Mouse (Mus musculus) megakaryocyte, embryonic 14.5 days (primary cell): ENCODE measurements around the gene Gm8251. TPM values are rescaled to one million over a fixed set of nuclear protein-coding genes. Genes with fewer than 3 reads are reported as not detected.

Experiments
- H3K27me3 ChIP-seq: replicated peaks from 2 replicates; pipeline ENCODE3; 2012; ENCODE audit warnings: inconsistent platforms
- H3K36me3 ChIP-seq: replicated peaks from 2 replicates; pipeline ENCODE3; 2012; ENCODE audit warnings: low read length, inconsistent platforms, mixed read lengths
- H3K4me1 ChIP-seq: 2 replicates; pipeline ENCODE4 v1.6.1; 2012; ENCODE audit warnings: inconsistent platforms
- H3K4me3 ChIP-seq: replicated peaks from 2 replicates; pipeline ENCODE3; 2012; ENCODE audit warnings: moderate library complexity, mild to moderate bottlenecking, inconsistent platforms
- H3K9me3 ChIP-seq: 2 replicates; pipeline ENCODE4 v1.6.1; 2012; ENCODE audit warnings: inconsistent platforms
- FLI1 ChIP-seq: IDR thresholded peaks from 2 replicates; pipeline ENCODE4 v1.6.1; 2012; ENCODE audit warnings: low read length, inconsistent platforms, mixed read lengths
- GATA1 ChIP-seq: IDR thresholded peaks from 3 replicates; pipeline ENCODE4 v1.6.1; 2012; ENCODE audit warnings: mixed read lengths, low read length, inconsistent platforms, borderline replicate concordance
- polyA plus RNA-seq: library from polyadenylated mRNA; stranded (reverse); fragments of >175 nt; gene quantifications from 2 replicates; pipeline ENCODE4 v1.2.3, GENCODE M21; 2012; ENCODE audit warnings: low replicate concordance; ENCODE audit not compliant: insufficient read depth

Gene Gm8251
- polyA plus RNA-seq, 1 experiment: not detected

DNA sequence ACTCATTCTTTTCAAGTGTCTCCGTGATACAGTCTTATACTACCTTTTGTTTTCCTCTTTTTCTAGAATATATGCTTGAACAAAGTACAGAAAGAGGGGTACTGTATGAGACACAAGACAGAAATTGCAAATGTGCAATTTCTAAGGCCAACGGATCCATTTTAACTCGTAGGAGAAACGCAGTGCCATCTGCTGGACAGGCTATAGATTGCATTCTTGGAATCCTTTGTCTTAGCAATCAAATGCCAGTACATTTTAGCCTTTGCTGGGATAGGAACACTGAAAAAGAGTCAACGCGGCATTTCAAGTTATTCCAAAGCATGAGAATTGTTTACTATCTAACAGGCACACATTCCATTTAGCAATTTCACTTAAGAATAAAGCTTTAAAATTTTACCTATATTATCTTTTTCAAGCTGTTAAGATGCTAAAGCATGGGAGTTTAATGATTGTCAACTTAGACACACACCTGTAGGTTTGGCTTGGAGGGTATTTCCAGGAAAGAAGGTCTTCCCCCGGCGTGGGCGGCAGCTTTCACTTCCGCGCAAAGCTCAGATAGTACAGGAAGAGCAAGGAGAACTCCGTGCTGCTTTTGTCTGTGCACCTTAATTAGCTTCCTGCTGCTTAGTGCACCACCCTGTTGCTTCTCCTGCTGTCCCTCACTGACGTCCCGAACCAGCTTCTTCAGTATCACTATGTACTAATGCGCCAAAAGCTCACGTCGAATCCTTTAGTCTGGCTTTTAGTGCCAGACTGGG is 19.8 kb downstream of the Gm8251 start:
- H3K36me3 ChIP-seq: no peaks in the 10 kb centered on the region
- H3K4me3 ChIP-seq: peak overlapping the region; percentile 92
- H3K27me3 ChIP-seq: peaks cover 2% of the 10 kb centered on the region
- peaks cover 13% of the 10 kb centered on the region for H3K4me1 ChIP-seq
- TF ChIP-seq GATA1: no peak
- no peaks in the 10 kb centered on the region for H3K9me3 ChIP-seq

GRCm38 (mm10) chr1:44032948-44033347 is 28.8 kb downstream of the Gm8251 start:
- TF ChIP-seq FLI1: no peak
- no peak for TF ChIP-seq GATA1
- no peaks in the 10 kb centered on the region for H3K27me3 ChIP-seq
- no peak overlapping the region for H3K4me3 ChIP-seq
- no peaks in the 10 kb centered on the region for H3K4me1 ChIP-seq
- no peaks in the 10 kb centered on the region for H3K36me3 ChIP-seq
- H3K9me3 ChIP-seq: no peaks in the 10 kb centered on the region

- H3K9me3 ChIP-seq: no peaks in the 10 kb centered on the region
- no peaks in the 10 kb centered on the region for H3K4me1 ChIP-seq
- H3K4me3 ChIP-seq: no peak overlapping the region
- TF ChIP-seq FLI1 (no peak), GATA1 (no peak)
- H3K27me3 ChIP-seq: no peaks in the 10 kb centered on the region
- no peaks in the 10 kb centered on the region for H3K36me3 ChIP-seq
These were observed 29.5 kb downstream of the Gm8251 start for GRCm38 (mm10) chr1:44032213-44032612.

- TF ChIP-seq GATA1 (no peak), FLI1 (no peak)
- H3K9me3 ChIP-seq: no peaks in the 10 kb centered on the region
- no peaks in the 10 kb centered on the region for H3K36me3 ChIP-seq
- peaks cover 2% of the 10 kb centered on the region for H3K27me3 ChIP-seq
- H3K4me1 ChIP-seq: no peaks in the 10 kb centered on the region
- no peak overlapping the region for H3K4me3 ChIP-seq
These were observed 34.1 kb downstream of the Gm8251 start for GRCm38 (mm10) chr1:44027651-44028050.

DNA sequence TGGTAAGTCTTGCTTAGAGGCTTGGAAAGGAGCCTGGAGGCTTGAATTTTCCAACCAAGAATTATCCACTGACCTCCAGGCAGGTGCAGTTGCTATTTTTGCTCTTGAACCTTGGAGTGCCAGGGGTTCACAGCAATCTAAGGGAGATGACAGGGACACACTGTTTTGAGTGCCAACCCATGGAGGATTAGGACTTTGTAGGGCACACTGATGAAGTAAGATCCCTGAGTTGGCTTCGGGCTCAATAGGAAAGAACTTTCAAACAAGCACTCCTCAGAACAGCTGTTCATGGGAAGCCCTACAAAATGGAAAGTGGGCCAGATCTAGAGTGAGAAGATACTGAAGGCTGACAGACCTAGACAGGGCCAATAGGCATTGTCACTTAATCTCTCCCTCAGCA is 39.1 kb downstream of the Gm8251 start:
- Histone ChIP-seq H3K27me3 (peaks cover 8% of the 10 kb centered on the region), H3K4me3 (no peak overlapping the region), H3K9me3 (no peaks in the 10 kb centered on the region), H3K4me1 (no peaks in the 10 kb centered on the region), H3K36me3 (no peaks in the 10 kb centered on the region)
- TF ChIP-seq GATA1 (no peak), FLI1 (no peak)

DNA sequence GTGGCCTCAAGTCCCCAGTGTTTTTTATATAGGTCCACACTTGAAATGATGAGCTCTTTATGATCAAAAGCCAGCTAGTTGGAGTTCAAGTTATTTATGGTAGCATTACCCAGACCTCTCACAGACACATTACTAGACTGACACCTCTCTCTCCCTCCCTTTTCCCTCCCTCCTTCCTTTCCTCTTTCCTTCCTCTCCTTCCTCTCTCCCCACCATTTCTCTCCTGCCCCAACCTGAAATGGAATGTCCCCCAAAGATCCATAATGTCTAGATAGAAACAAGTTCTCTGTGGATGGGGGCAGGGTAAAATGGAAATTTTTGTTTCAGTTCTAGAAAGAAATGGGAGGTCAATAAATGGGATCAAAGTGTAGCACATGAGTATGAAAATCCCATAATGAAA is 41.8 kb downstream of the Gm8251 start, which contains the start of gene Mettl21c:
Gene Mettl21c, minus strand, starts transcription at position 101 of the 400 bp plus-strand sequence.
- Histone ChIP-seq H3K36me3 (no peaks in the 10 kb centered on the region), H3K4me3 (no peak within 1 kb of the TSS), H3K9me3 (no peaks in the 10 kb centered on the region), H3K27me3 (peaks cover 10% of the 10 kb centered on the region), H3K4me1 (no peaks in the 10 kb centered on the region)
- TF ChIP-seq FLI1: no peak
- no peak for TF ChIP-seq GATA1

- TF ChIP-seq FLI1 (no peak), GATA1 (no peak)
- H3K27me3 ChIP-seq: peaks cover 4% of the 10 kb centered on the region
These were observed 46.2 kb downstream of the Gm8251 start for GRCm38 (mm10) chr1:44015556-44015955.

More at GRCm38 (mm10) chr1:44015556-44015955, 46.2 kb downstream of the Gm8251 start:
- no peak overlapping the region for H3K4me3 ChIP-seq
- no peaks in the 10 kb centered on the region for H3K36me3 ChIP-seq
- H3K9me3 ChIP-seq: no peaks in the 10 kb centered on the region
- H3K4me1 ChIP-seq: no peaks in the 10 kb centered on the region

Other genes starting within 250 kb of the Gm8251 start
- 4.2 TPM in 1 of 2 replicates, not detected in the other for gene Uxs1, start 234.1 kb downstream of the Gm8251 start, polyA plus RNA-seq
- gene Tpp2, start 128.3 kb downstream of the Gm8251 start, polyA plus RNA-seq: 2.4 and 4.2 TPM in 2 replicates
- gene Mettl21c, start 41.9 kb downstream of the Gm8251 start, polyA plus RNA-seq: not detected in 2 replicates
- 1.4 and 3.0 TPM in 2 replicates for gene Tex30, start 40.5 kb upstream of the Gm8251 start, polyA plus RNA-seq
- gene Kdelc1, start 56.9 kb upstream of the Gm8251 start, polyA plus RNA-seq: 4.4 and 5.1 TPM in 2 replicates
- 5.2 TPM in 1 of 2 replicates, not detected in the other for gene Bivm, start 57.0 kb upstream of the Gm8251 start, polyA plus RNA-seq
- gene Ercc5, start 85.8 kb upstream of the Gm8251 start, polyA plus RNA-seq: 1.7 TPM in 1 of 2 replicates, not detected in the other
- gene Mettl21e, start 157.0 kb upstream of the Gm8251 start, polyA plus RNA-seq: not detected in 2 replicates